Mouse (Mus musculus): ENCODE data around the gene Madcam1.

The Madcam1 gene

DNA sequence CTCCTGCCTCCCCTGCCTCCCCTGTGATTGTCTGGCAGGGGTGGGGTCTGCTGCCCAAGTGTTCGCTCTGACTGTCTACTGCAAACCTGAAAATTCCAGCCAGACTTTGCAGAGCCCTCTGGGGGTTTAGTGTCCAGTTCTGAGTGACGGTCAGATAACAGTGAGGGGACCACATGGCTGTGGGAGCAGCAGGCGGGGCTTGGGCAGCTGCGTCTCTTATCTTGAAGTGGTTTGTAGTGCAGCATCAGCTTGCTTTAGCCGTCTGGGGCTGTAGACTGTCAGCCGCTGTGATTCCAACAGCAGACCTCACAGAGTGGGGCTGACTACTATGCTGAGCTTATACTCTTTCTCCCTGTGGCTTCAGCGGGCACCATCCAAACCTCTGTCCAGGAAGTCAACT is 44.9 kb downstream of the Madcam1 start:
- no peak for DNase-seq (ENCODE audit: low spot score)

GRCm38 (mm10) chr10:79712029-79712428 is 47.7 kb downstream of the Madcam1 start:
- no peak for DNase-seq (ENCODE audit: low spot score)

DNA sequence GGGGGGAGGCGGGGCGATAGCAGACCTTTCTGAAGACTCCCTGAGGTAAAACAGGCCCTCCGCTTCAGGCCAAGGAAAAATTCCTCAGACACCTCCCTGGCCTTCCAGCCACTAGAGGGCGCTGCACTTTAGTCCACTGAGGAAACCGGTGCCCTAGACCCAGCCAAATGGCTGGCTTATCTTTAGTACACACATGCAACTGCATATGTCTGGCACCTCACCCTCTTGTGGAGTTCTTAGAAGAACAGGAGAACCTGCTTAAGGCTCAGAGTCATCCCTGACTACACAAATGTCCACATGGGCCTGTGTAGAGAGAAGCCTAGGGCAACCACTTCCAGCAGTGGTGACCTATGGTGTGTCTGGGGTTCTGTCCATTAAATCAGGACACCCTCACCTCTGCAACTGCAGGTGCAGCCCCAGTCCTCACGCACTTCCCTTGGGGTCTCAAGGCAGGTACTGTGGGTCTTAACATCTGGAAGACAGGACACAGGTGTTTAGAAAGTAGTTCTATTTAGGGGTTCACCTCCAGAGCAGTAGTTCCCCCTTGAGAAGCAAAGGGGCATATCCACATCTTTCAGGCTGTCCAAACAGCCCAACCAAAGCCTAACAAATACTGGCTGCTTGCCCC is 48.3 kb downstream of the Madcam1 start:
- peak; percentile 77 for DNase-seq (ENCODE audit: low spot score)

DNA sequence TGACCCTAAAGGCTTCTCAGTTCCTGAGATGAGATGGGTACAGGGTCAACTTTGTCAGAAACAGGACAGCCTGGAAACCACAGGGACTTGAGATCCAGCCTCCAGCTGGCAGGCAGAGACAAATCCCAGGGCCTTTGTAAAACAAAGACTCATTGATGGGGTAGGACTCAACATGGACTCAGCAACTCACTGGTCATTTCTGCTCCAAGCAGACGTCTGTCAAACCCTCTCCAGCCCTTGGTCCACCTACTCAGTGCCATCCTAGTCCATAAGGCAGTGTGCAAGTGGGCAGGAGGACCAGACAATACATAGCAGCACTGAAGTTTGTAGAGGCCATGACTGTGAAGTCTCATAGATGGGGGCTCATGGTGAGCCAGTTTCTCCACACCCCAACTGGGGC is 48.8 kb downstream of the Madcam1 start:
- DNase-seq (ENCODE audit: low spot score), result no peak

- DNase-seq (ENCODE audit: low spot score), result no peak
These were observed 50.6 kb downstream of the Madcam1 start for GRCm38 (mm10) chr10:79714996-79715395.

DNA sequence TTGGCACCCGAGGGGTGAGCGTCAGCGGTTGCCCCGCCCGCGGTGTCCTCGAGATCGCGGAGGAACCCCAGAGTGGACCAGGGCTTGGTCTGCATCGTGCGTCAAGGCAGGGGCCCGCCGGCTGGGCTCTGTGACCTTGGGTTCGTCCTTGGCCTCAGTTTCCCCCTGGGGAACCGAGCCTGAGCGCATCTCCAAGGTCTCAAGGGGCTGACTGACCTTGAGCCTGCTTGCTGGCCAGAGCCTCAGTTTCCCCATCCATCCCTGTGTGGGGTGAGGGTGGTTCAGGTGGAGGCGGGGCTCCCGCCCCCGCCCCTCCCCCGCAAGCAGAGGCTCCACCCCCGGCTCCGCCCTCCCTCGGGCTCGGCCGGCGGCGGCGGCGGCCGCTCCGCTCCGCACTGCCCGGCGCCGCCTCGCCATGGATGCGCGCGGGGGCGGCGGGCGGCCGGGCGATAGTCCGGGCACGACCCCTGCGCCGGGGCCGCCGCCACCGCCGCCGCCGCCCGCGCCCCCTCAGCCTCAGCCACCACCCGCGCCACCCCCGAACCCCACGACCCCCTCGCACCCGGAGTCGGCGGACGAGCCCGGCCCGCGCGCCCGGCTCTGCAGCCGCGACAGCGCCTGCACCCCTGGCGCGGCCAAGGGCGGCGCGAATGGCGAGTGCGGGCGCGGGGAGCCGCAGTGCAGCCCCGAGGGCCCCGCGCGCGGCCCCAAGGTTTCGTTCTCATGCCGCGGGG is 52.1 kb downstream of the Madcam1 start, which contains the start of gene Hcn2:
Hcn2 (plus strand) TSS at position 381 of the 734 bp plus-strand sequence.
- DNase-seq (ENCODE audit: low spot score), result no peak

GRCm38 (mm10) chr10:79716988-79717355 is 52.6 kb downstream of the Madcam1 start:
- no peak for DNase-seq (ENCODE audit: low spot score)

DNA sequence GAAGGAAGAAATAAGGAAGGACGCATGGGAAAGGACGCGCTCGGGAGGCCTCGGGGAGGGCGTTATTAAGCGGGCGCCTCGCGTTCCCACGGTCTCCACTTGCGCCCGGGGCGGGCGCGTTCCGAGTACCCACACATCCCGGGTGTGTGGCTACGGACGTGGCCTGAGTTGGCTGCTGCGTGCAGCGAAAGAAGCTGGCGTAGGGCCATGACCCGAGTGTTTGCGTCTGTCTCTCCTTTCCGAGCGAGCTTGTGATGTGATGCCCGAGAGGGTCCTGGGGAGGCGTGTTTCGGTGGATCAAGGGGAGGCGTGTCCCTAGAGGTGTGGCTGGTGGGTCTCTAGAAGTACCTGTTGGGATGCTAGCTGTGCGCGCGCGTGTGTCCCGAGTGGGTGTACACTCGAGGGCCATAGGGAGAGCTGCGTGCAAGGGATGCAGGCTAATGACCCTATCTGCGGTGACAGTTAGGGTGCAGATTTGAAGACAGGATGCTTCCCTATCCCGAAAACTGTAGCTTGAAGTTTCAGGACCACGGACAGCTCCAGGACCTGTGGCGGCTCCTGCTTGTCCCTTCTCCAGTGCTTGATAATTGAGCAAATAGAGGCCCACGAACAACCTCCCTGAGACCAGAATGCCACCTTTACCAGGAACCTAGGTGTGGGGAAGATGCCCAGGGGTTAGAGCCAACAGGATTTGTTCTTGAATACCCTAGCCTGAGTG is 53.4 kb downstream of the Madcam1 start:
- peak; percentile 79 for DNase-seq (ENCODE audit: low spot score)
